Mouse (Mus musculus): ENCODE measurements at regions not wholly inside any gene's neighbourhood (a gene's known extent, or its start where the extent isn't known, plus 50 kb on each side); places are given as distances from the start of the nearest gene placed in this dataset.

- no peak overlapping the region for H3K27ac ChIP-seq (ENCODE audit: low read depth, low read length)
- H3K4me2 ChIP-seq (replicated peaks; ENCODE audit: low read depth, low read length): no peak overlapping the region
- H3K27me3 ChIP-seq (ENCODE audit: control insufficient read depth, insufficient read depth, low read length): no peaks in the 10 kb centered on the region
- H3K4me1 ChIP-seq (ENCODE audit: control insufficient read depth, insufficient read depth, low read length): no peaks in the 10 kb centered on the region
- ATAC-seq (ENCODE audit: low FRiP score, low TSS enrichment): no peak
- no peak overlapping the region for H3K9ac ChIP-seq (ENCODE audit: low read depth, low read length)
- H3K9me3 ChIP-seq (ENCODE audit: control insufficient read depth, low read length): 0 out of 2 replicates have a peak, but pooled peaks cover 4% of the 10 kb centered on the region
- 91% methylated on average over 7 of the region's 7 CpGs for WGBS
- H3K36me3 ChIP-seq (ENCODE audit: control insufficient read depth, insufficient read depth, low read length): no peaks in the 10 kb centered on the region
- H3K4me3 ChIP-seq (ENCODE audit: low read length): no peak overlapping the region
Observed at GRCm38 (mm10) chr14:64511300-64511699, 407.2 kb downstream of the Prss52 start.

- Histone ChIP-seq H3K4me3 (ENCODE audit: low read length) (no peak overlapping the region), H3K27ac (ENCODE audit: low read depth, low read length) (no peak overlapping the region), H3K4me2 (replicated peaks; ENCODE audit: low read depth, low read length) (no peak overlapping the region), H3K36me3 (ENCODE audit: control insufficient read depth, insufficient read depth, low read length) (no peaks in the 10 kb centered on the region), H3K9ac (ENCODE audit: low read depth, low read length) (no peak overlapping the region), H3K9me3 (ENCODE audit: control insufficient read depth, low read length) (0 out of 2 replicates have a peak, but pooled peaks cover 4% of the 10 kb centered on the region), H3K27me3 (ENCODE audit: control insufficient read depth, insufficient read depth, low read length) (no peaks in the 10 kb centered on the region), H3K4me1 (ENCODE audit: control insufficient read depth, insufficient read depth, low read length) (no peaks in the 10 kb centered on the region)
- ATAC-seq (ENCODE audit: low FRiP score, low TSS enrichment): no peak
- 79% methylated on average over 7 of the region's 7 CpGs for WGBS
Observed at GRCm38 (mm10) chr14:64512726-64513125, 408.6 kb downstream of the Prss52 start.

GRCm38 (mm10) chr14:64517584-64518195 lies 413.6 kb downstream of the Prss52 start:
- no peaks in the 10 kb centered on the region for H3K36me3 ChIP-seq (ENCODE audit: control insufficient read depth, insufficient read depth, low read length)
- H3K4me1 ChIP-seq (ENCODE audit: control insufficient read depth, insufficient read depth, low read length): no peaks in the 10 kb centered on the region
- 0 out of 2 replicates have a peak, but pooled peaks cover 4% of the 10 kb centered on the region for H3K9me3 ChIP-seq (ENCODE audit: control insufficient read depth, low read length)
- H3K4me3 ChIP-seq (ENCODE audit: low read length): no peak overlapping the region
- 57% methylated on average over 7 of the region's 7 CpGs for WGBS
- H3K27ac ChIP-seq (ENCODE audit: low read depth, low read length): no peak overlapping the region
- H3K4me2 ChIP-seq (replicated peaks; ENCODE audit: low read depth, low read length): no peak overlapping the region
- no peak overlapping the region for H3K9ac ChIP-seq (ENCODE audit: low read depth, low read length)
- no peaks in the 10 kb centered on the region for H3K27me3 ChIP-seq (ENCODE audit: control insufficient read depth, insufficient read depth, low read length)
- no peak for ATAC-seq (ENCODE audit: low FRiP score, low TSS enrichment)

GRCm38 (mm10) chr14:64524641-64525040 lies 420.6 kb downstream of the Prss52 start:
- no peaks in the 10 kb centered on the region for H3K27me3 ChIP-seq (ENCODE audit: control insufficient read depth, insufficient read depth, low read length)
- H3K9me3 ChIP-seq (ENCODE audit: control insufficient read depth, low read length): no peaks in the 10 kb centered on the region

GRCm38 (mm10) chr14:64525302-64526078 lies 421.4 kb downstream of the Prss52 start:
- ATAC-seq (ENCODE audit: low FRiP score, low TSS enrichment): no peak
- Histone ChIP-seq H3K4me3 (ENCODE audit: low read length) (no peak overlapping the region), H3K4me1 (ENCODE audit: control insufficient read depth, insufficient read depth, low read length) (no peaks in the 10 kb centered on the region)

More at GRCm38 (mm10) chr14:64524641-64525040, 420.6 kb downstream of the Prss52 start:
- ATAC-seq (ENCODE audit: low FRiP score, low TSS enrichment): no peak
- no peak overlapping the region for H3K4me2 ChIP-seq (replicated peaks; ENCODE audit: low read depth, low read length)
- no peaks in the 10 kb centered on the region for H3K4me1 ChIP-seq (ENCODE audit: control insufficient read depth, insufficient read depth, low read length)
- H3K27ac ChIP-seq (ENCODE audit: low read depth, low read length): no peak overlapping the region
- H3K9ac ChIP-seq (ENCODE audit: low read depth, low read length): no peak overlapping the region
- H3K4me3 ChIP-seq (ENCODE audit: low read length): no peak overlapping the region
- 54% methylated on average over 8 of the region's 8 CpGs for WGBS
- no peaks in the 10 kb centered on the region for H3K36me3 ChIP-seq (ENCODE audit: control insufficient read depth, insufficient read depth, low read length)

GRCm38 (mm10) chr14:64530541-64530940 lies 426.5 kb downstream of the Prss52 start:
- ATAC-seq (ENCODE audit: low FRiP score, low TSS enrichment): no peak
- H3K9ac ChIP-seq (ENCODE audit: low read depth, low read length): no peak overlapping the region
- H3K27ac ChIP-seq (ENCODE audit: low read depth, low read length): no peak overlapping the region
- H3K9me3 ChIP-seq (ENCODE audit: control insufficient read depth, low read length): no peaks in the 10 kb centered on the region
- no peaks in the 10 kb centered on the region for H3K36me3 ChIP-seq (ENCODE audit: control insufficient read depth, insufficient read depth, low read length)
- H3K4me2 ChIP-seq (replicated peaks; ENCODE audit: low read depth, low read length): no peak overlapping the region
- no peak overlapping the region for H3K4me3 ChIP-seq (ENCODE audit: low read length)
- no peaks in the 10 kb centered on the region for H3K4me1 ChIP-seq (ENCODE audit: control insufficient read depth, insufficient read depth, low read length)
- no peaks in the 10 kb centered on the region for H3K27me3 ChIP-seq (ENCODE audit: control insufficient read depth, insufficient read depth, low read length)
- 71% methylated on average over 3 of the region's 3 CpGs for WGBS

More at GRCm38 (mm10) chr14:64525302-64526078, 421.4 kb downstream of the Prss52 start:
- no peak overlapping the region for H3K9ac ChIP-seq (ENCODE audit: low read depth, low read length)
- no peaks in the 10 kb centered on the region for H3K36me3 ChIP-seq (ENCODE audit: control insufficient read depth, insufficient read depth, low read length)
- H3K27me3 ChIP-seq (ENCODE audit: control insufficient read depth, insufficient read depth, low read length): no peaks in the 10 kb centered on the region
- no peak overlapping the region for H3K27ac ChIP-seq (ENCODE audit: low read depth, low read length)
- no peak overlapping the region for H3K4me2 ChIP-seq (replicated peaks; ENCODE audit: low read depth, low read length)
- no peaks in the 10 kb centered on the region for H3K9me3 ChIP-seq (ENCODE audit: control insufficient read depth, low read length)
- 63% methylated on average over 10 of the region's 10 CpGs for WGBS

- 64% methylated on average over 7 of the region's 7 CpGs for WGBS
- Histone ChIP-seq H3K36me3 (ENCODE audit: control insufficient read depth, insufficient read depth, low read length) (no peaks in the 10 kb centered on the region), H3K27me3 (ENCODE audit: control insufficient read depth, insufficient read depth, low read length) (no peaks in the 10 kb centered on the region), H3K9ac (ENCODE audit: low read depth, low read length) (no peak overlapping the region), H3K4me3 (ENCODE audit: low read length) (no peak overlapping the region), H3K9me3 (ENCODE audit: control insufficient read depth, low read length) (no peaks in the 10 kb centered on the region), H3K4me2 (replicated peaks; ENCODE audit: low read depth, low read length) (no peak overlapping the region), H3K27ac (ENCODE audit: low read depth, low read length) (no peak overlapping the region), H3K4me1 (ENCODE audit: control insufficient read depth, insufficient read depth, low read length) (no peaks in the 10 kb centered on the region)
- no peak for ATAC-seq (ENCODE audit: low FRiP score, low TSS enrichment)
Observed at GRCm38 (mm10) chr14:64531221-64531949, 427.3 kb downstream of the Prss52 start.

- Histone ChIP-seq H3K36me3 (ENCODE audit: control insufficient read depth, insufficient read depth, low read length) (no peaks in the 10 kb centered on the region), H3K27ac (ENCODE audit: low read depth, low read length) (no peak overlapping the region), H3K4me1 (ENCODE audit: control insufficient read depth, insufficient read depth, low read length) (no peaks in the 10 kb centered on the region), H3K4me3 (ENCODE audit: low read length) (no peak overlapping the region), H3K27me3 (ENCODE audit: control insufficient read depth, insufficient read depth, low read length) (no peaks in the 10 kb centered on the region), H3K4me2 (replicated peaks; ENCODE audit: low read depth, low read length) (no peak overlapping the region), H3K9me3 (ENCODE audit: control insufficient read depth, low read length) (no peaks in the 10 kb centered on the region), H3K9ac (ENCODE audit: low read depth, low read length) (no peak overlapping the region)
- no peak for ATAC-seq (ENCODE audit: low FRiP score, low TSS enrichment)
- WGBS: 77% methylated on average over 5 of the region's 5 CpGs
Observed at GRCm38 (mm10) chr14:64532351-64532750, 428.3 kb downstream of the Prss52 start.
